Comparison of ENCODE assay signal across 15 mouse cellular contexts in the genomic region with DNA sequence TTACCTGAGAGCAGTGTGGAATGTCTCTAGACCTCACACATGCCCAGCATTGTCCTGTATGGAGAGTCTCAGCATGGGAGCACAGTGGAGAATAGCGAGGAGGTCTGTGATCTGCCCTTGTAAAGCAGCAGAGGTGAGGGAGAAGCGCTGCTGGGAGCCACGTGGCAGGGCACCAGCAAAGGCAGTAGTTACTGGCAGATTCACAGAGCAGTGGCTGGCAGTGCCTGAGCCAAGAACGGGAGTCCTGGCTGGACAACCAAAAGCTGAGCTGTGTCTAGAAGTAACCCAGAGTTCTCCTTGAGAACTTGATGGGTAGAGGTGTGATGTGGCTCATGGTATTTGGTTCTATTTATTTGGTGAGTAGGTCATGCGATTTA.
DNase-seq lines count a peak whose midpoint lies in the region; ATAC-seq and TF ChIP-seq lines count a peak whose summit lies in the region.
"Had no signal": no experiment of that assay in that cellular context is flagged by ENCODE, and none has a peak within 500 bp of the region (broad histone marks: within the 10 kb centered on the region; RNA-seq: fewer than 3 reads in every experiment).

No protein-coding gene starts in this region.

- H3K4me3 ChIP-seq in liver, embryonic 11.5 days (ENCODE audit: low read depth, low read length), result no peak overlapping the region
- H3K4me3 ChIP-seq in liver, postnatal 0 days (ENCODE audit: low read depth, low read length), result no peak overlapping the region
- H3K4me3 ChIP-seq in heart, embryonic 10.5 days, result no peak overlapping the region
- no peak overlapping the region for H3K4me3 ChIP-seq in liver, embryonic 16.5 days (ENCODE audit: low read depth, low read length)
- H3K4me3 ChIP-seq in intestine, postnatal 0 days (ENCODE audit: low read depth, low read length), result no peak overlapping the region
- H3K4me3 ChIP-seq: limb, embryonic 15.5 days had no signal

- TF ChIP-seq EP300 in liver, postnatal 0 days (IDR thresholded peaks at IDR 0.05; ENCODE audit: low read depth), result no peak

- no peak for ATAC-seq in liver, embryonic 11.5 days (replicated peaks; ENCODE audit: low FRiP score)
- ATAC-seq in liver, postnatal 0 days, result no peak
- no peak for ATAC-seq in liver, embryonic 16.5 days (ENCODE audit: low read depth)
- ATAC-seq in intestine, postnatal 0 days, result no peak
- ATAC-seq: activated CD4-positive, CD25-positive, alpha-beta regulatory T cell, adult 4 months; hindbrain, postnatal 0 days had no signal

- peak; percentile 53 to 70 for DNase-seq in cerebellum, postnatal 10 days
- no peak for DNase-seq in cerebellum, postnatal 14 days
- DNase-seq in liver, embryonic 11.5 days (ENCODE audit: low spot score), result no peak
- DNase-seq in liver, postnatal 0 days, result no peak
- no peak for DNase-seq in heart, embryonic 10.5 days (ENCODE audit: low spot score)
- no peak for DNase-seq in ovary, postnatal 36 days (ENCODE audit: low spot score)
- DNase-seq: B cell, adult 2 months; thymus, postnatal 14 days had no signal

- WGBS in liver, embryonic 11.5 days, result 91% methylated on average over 5 of the region's 5 CpGs
- WGBS in liver, postnatal 0 days (ENCODE audit: insufficient replicate concordance), result 84% methylated on average over 5 of the region's 5 CpGs
- 86% methylated on average over 5 of the region's 5 CpGs for WGBS in heart, embryonic 10.5 days
- WGBS in liver, embryonic 16.5 days (ENCODE audit: insufficient replicate concordance), result 84% methylated on average over 5 of the region's 5 CpGs
- 86% methylated on average over 5 of the region's 5 CpGs for WGBS in intestine, postnatal 0 days

- H3K27me3 ChIP-seq in liver, embryonic 11.5 days (replicated peaks; ENCODE audit: control insufficient read depth, insufficient read depth, low read length), result no peaks in the 10 kb centered on the region
- H3K27me3 ChIP-seq in liver, postnatal 0 days (ENCODE audit: insufficient read depth, low read length), result no peaks in the 10 kb centered on the region
- no peaks in the 10 kb centered on the region for H3K27me3 ChIP-seq in heart, embryonic 10.5 days (ENCODE audit: insufficient read depth, poor library complexity, severe bottlenecking)
- no peaks in the 10 kb centered on the region for H3K27me3 ChIP-seq in liver, embryonic 16.5 days (ENCODE audit: control insufficient read depth, insufficient read depth, low read depth, low read length)
- H3K27me3 ChIP-seq in intestine, postnatal 0 days (replicated peaks; ENCODE audit: control insufficient read depth, insufficient read depth, low read length), result no peaks in the 10 kb centered on the region
- H3K27me3 ChIP-seq: limb, embryonic 15.5 days had no signal

- no peaks in the 10 kb centered on the region for H3K9me3 ChIP-seq in liver, embryonic 11.5 days (ENCODE audit: control insufficient read depth, low read length)
- H3K9me3 ChIP-seq in liver, postnatal 0 days (ENCODE audit: low read length), result no peaks in the 10 kb centered on the region
- no peaks in the 10 kb centered on the region for H3K9me3 ChIP-seq in heart, embryonic 10.5 days
- H3K9me3 ChIP-seq in liver, embryonic 16.5 days (replicated peaks; ENCODE audit: control insufficient read depth, low read length), result no peaks in the 10 kb centered on the region
- H3K9me3 ChIP-seq in intestine, postnatal 0 days (ENCODE audit: control insufficient read depth), result no peaks in the 10 kb centered on the region
- H3K9me3 ChIP-seq: G1E; limb, embryonic 15.5 days had no signal

- no peak for TF ChIP-seq CTCF in liver, postnatal 0 days (IDR thresholded peaks at IDR 0.05; ENCODE audit: low read depth)
- TF ChIP-seq CTCF in intestine, postnatal 0 days (IDR thresholded peaks at IDR 0.05; ENCODE audit: low read depth), result no peak

- peaks cover 54% of the 10 kb centered on the region for H3K4me1 ChIP-seq in liver, embryonic 11.5 days (replicated peaks; ENCODE audit: control insufficient read depth, insufficient read depth, low read length)
- peaks cover 32% of the 10 kb centered on the region for H3K4me1 ChIP-seq in liver, postnatal 0 days (ENCODE audit: insufficient read depth)
- H3K4me1 ChIP-seq in heart, embryonic 10.5 days, result peaks cover 44% of the 10 kb centered on the region
- H3K4me1 ChIP-seq in liver, embryonic 16.5 days (ENCODE audit: control insufficient read depth, low read depth, low read length), result peaks cover 51% of the 10 kb centered on the region
- H3K4me1 ChIP-seq in intestine, postnatal 0 days (replicated peaks; ENCODE audit: control insufficient read depth, insufficient read depth, low read length), result no peaks in the 10 kb centered on the region

- no peak overlapping the region for H3K9ac ChIP-seq in liver, embryonic 11.5 days (ENCODE audit: low read depth, low read length)
- H3K9ac ChIP-seq in liver, postnatal 0 days (replicated peaks), result no peak overlapping the region
- H3K9ac ChIP-seq in liver, embryonic 16.5 days (ENCODE audit: low read depth, low read length), result no peak overlapping the region
- H3K9ac ChIP-seq in intestine, postnatal 0 days (ENCODE audit: low read depth, low read length), result no peak overlapping the region
- H3K9ac ChIP-seq: limb, embryonic 15.5 days had no signal

- no peak overlapping the region for H3K4me2 ChIP-seq in liver, embryonic 11.5 days
- H3K4me2 ChIP-seq in liver, postnatal 0 days (ENCODE audit: low read depth, low read length), result no peak overlapping the region
- no peak overlapping the region for H3K4me2 ChIP-seq in liver, embryonic 16.5 days (ENCODE audit: low read depth, low read length)
- H3K4me2 ChIP-seq in intestine, postnatal 0 days (replicated peaks; ENCODE audit: low read depth), result no peak overlapping the region
- H3K4me2 ChIP-seq: limb, embryonic 15.5 days had no signal

- peak overlapping the region; percentile 76; the same call in 1 of the 2 replicates for H3K27ac ChIP-seq in liver, embryonic 11.5 days (ENCODE audit: low read depth, low read length)
- no peak overlapping the region for H3K27ac ChIP-seq in liver, postnatal 0 days (ENCODE audit: low read depth)
- peak overlapping the region; percentile 63 for H3K27ac ChIP-seq in heart, embryonic 10.5 days
- peak overlapping the region; percentile 87 for H3K27ac ChIP-seq in liver, embryonic 16.5 days (ENCODE audit: low read length)
- no peak overlapping the region for H3K27ac ChIP-seq in intestine, postnatal 0 days (ENCODE audit: low read depth, low read length)
- H3K27ac ChIP-seq: kidney, postnatal 0 days; limb, embryonic 15.5 days had no signal

- peaks cover 9% of the 10 kb centered on the region; the same call in 1 of the 2 replicates for H3K36me3 ChIP-seq in liver, embryonic 11.5 days (ENCODE audit: control insufficient read depth, insufficient read depth, low read length)
- H3K36me3 ChIP-seq in liver, postnatal 0 days (replicated peaks; ENCODE audit: insufficient read depth, low read length), result peaks cover 43% of the 10 kb centered on the region
- H3K36me3 ChIP-seq in heart, embryonic 10.5 days, result peaks cover 62% of the 10 kb centered on the region
- peaks cover 31% of the 10 kb centered on the region for H3K36me3 ChIP-seq in liver, embryonic 16.5 days (ENCODE audit: control insufficient read depth, insufficient read depth)
- H3K36me3 ChIP-seq in intestine, postnatal 0 days (ENCODE audit: control insufficient read depth, insufficient read depth), result peaks cover 42% of the 10 kb centered on the region; the same call in 1 of the 2 replicates

Comparison
In these comparisons a context has a peak if more than half of its experiments do, and no peak if none do; other contexts are left out.
1. DNase-seq: peak in cerebellum, postnatal 10 days (2 of 2); none in cerebellum, postnatal 14 days (0 of 2), liver, embryonic 11.5 days (single experiment), liver, postnatal 0 days (single experiment), heart, embryonic 10.5 days (single experiment) and ovary, postnatal 36 days (single experiment).
2. H3K27ac ChIP-seq: peak in liver, embryonic 11.5 days (single experiment), heart, embryonic 10.5 days (single experiment) and liver, embryonic 16.5 days (single experiment); none in liver, postnatal 0 days (single experiment) and intestine, postnatal 0 days (single experiment).